Mouse (Mus musculus) MEL-GATA-1-ER (cell line): Measurements from ENCODE around the gene Dpy30.

Experiments used
- DNase-seq: peaks from one replicate; pipeline ENCODE4 v3.0.0-alpha.2; 2012; ENCODE audit warnings: low read depth; ENCODE audit errors: extremely low read depth

Dpy30 gene

DNA sequence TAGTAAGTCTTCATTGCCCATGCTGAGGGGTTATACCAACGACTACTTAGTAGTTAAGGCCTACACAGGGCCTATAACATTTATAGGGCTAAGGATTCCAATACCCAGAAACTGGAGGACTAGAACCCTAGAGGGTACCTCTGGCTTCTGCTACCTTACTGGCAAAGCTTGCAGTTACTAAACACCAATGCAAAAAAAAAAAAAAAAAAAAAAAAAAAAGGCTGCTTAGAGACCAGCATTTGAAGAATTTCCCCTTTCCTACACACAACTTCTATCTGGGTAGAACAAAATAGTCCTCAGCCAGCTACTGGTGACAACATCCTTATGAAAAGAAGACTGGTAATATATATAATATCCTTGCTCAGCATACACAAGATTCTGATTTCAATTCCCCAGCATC, 58.1 kb downstream of the Dpy30 start:
- DNase-seq, result no peak

DNA sequence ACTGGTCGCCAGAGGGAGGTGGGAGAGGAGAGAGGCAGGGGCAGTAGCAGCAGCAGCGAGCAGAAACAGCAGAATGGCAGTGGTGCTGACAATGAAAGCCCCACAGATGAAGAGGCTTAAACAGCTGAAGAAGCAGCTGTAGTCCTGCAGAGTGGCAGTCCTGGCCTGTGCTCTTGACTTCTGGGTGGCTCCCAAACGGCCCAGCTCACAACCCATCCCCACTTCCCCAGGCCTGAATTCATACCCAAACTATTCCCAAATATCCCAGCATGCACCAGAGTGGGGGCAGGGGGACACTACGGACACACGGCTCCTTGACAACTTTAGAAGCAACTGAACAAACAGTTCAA, 58.6 kb downstream of the Dpy30 start:
- no peak for DNase-seq

DNA sequence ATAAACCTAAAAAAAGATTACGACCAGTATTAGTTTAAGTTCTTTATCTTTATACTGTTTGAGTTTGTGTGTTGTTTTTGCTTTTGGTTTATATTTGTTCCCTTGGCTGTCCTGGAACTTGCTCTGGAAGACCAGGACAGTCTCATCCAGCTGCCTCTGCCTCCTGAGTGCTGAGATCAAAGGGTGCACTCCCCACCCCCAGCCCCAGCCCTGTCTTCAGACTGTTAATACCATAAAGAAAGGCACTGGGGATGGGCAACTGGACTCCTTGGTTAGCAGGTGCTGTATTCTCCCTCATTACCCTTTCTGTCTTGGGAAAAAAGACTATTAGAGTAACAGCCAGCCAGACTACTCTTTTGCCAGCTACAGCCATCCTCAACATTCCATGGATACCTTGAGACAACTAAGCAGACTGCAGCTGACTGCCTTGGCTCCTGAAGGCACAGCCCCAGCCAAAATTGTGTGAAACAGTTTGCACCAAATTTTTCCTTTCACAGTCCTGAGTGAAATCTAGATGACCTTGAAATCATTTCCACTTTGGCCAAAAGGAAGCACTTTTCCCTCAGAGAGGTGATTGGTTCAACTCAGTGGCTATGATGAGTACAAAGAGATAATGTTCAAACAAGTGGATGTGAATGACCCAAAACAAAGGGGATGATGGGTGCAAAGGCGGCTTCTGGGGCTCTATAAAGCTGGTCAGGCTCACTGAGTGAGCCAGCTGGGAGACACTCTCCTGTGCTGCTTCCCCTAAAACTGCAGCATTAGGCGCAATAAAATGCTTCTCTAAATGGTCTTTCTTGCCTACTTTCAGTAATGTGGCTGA, 59.2 kb downstream of the Dpy30 start:
- no peak for DNase-seq

DNA sequence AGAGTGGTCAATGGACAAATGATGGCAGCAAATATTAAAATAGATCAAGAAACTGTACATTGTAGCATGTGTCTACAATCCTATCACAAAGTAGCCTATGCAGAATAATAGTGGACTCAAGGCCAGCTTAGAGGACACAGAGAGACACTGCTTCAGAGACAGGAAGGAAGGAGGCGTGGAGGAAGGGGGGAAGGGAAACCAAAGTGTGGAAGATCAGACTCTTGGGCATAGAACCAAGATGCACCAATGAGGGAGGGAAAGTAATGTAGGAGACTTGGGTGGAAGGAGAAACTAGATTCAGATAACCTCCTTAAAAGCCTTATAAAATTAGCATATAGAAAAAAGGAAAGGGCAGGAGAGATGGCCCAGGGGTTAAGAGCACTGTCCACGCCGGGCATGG, 61.3 kb downstream of the Dpy30 start:
- DNase-seq, result no peak
